Mouse (Mus musculus) embryonic facial prominence, embryonic 14.5 days (tissue): ENCODE data around the gene Ttc24. TPM values are rescaled to one million over a fixed set of nuclear protein-coding genes. Genes with fewer than 3 reads are reported as not detected.

Experiments used
- ATAC-seq: fragments of 200-750 bp; cut with Nextera tagmentation; 2 replicates; pipeline ENCODE4 v1.8.0; 2017; ENCODE audit warnings: low read depth, moderate number of reproducible peaks, moderate TSS enrichment
- DNase-seq: peaks from one replicate; pipeline ENCODE4 v3.0.0-alpha.2; 2015; ENCODE audit warnings: low spot score
- H3K27ac ChIP-seq: fragments of 300-500 bp; sonication (generic); replicated peaks from 2 replicates; pipeline ENCODE4 v1.5.1; 2014; ENCODE audit warnings: low read depth, mild to moderate bottlenecking, low read length, moderate library complexity
- H3K27me3 ChIP-seq: fragments of 300-500 bp; sonication (generic); replicated peaks from 2 replicates; pipeline ENCODE4 v1.6.1; 2014; ENCODE audit warnings: low read length; ENCODE audit not compliant: control insufficient read depth, insufficient read depth
- H3K36me3 ChIP-seq: fragments of 300-500 bp; sonication (generic); 2 replicates; pipeline ENCODE4 v1.6.1; 2014; ENCODE audit warnings: low read length, mixed read lengths; ENCODE audit not compliant: control insufficient read depth, insufficient read depth
- H3K4me1 ChIP-seq: fragments of 300-500 bp; sonication (generic); 2 replicates; pipeline ENCODE4 v1.6.1; 2014; ENCODE audit warnings: antibody characterized with exemption, low read length; ENCODE audit not compliant: control insufficient read depth, insufficient read depth
- H3K4me2 ChIP-seq: fragments of 300-500 bp; sonication (generic); 2 replicates; pipeline ENCODE4 v1.6.1; 2014; ENCODE audit warnings: low read depth, mild to moderate bottlenecking, low read length, moderate library complexity, mixed read lengths
- H3K4me3 ChIP-seq: fragments of 300-500 bp; sonication (generic); 2 replicates; pipeline ENCODE4 v1.5.1; 2014; ENCODE audit warnings: low read depth, mild to moderate bottlenecking, low read length
- H3K9ac ChIP-seq: fragments of 300-500 bp; sonication (generic); 2 replicates; pipeline ENCODE4 v1.6.1; 2014; ENCODE audit warnings: low read depth, mild to moderate bottlenecking, low read length, moderate library complexity, mixed read lengths
- H3K9me3 ChIP-seq: fragments of 300-500 bp; sonication (generic); 2 replicates; pipeline ENCODE4 v1.6.1; 2016; ENCODE audit warnings: low read length; ENCODE audit not compliant: control insufficient read depth
- WGBS: fragments of 180-500 bp; shearing (Covaris S2); extraction: QIAGEN DNeasy Blood & Tissue Kit; methylation state at CpG from one replicate; pipeline ENCODE4 v1.1.7; 2014; 5-methylcytosine and 5-hydroxymethylcytosine counted together
- polyA plus RNA-seq: library from polyadenylated mRNA; unstranded; fragments of >200 nt; fragmentation: Nextera tagmentation; extraction: Ambion mirVana; gene quantifications from 2 replicates; pipeline ENCODE4 v1.2.1, GENCODE M21; 2014

Ttc24 gene
- polyA plus RNA-seq, 1 experiment from 2014 or later = 0.17 TPM

GRCm38 (mm10) chr3:88074351-88074750 is 3.8 kb downstream of the Ttc24 start:
- ATAC-seq = no peak
- Histone ChIP-seq H3K36me3 (no peaks in the 10 kb centered on the region), H3K4me3 (no peak overlapping the region), H3K4me2 (no peak overlapping the region), H3K9ac (no peak overlapping the region), H3K27ac (no peak overlapping the region), H3K27me3 (no peaks in the 10 kb centered on the region), H3K4me1 (no peaks in the 10 kb centered on the region), H3K9me3 (no peaks in the 10 kb centered on the region)
- WGBS = 67% methylated on average over 2 of the region's 2 CpGs
- DNase-seq = no peak

- 58% methylated on average over 2 of the region's 2 CpGs for WGBS
- Histone ChIP-seq H3K4me1 (no peaks in the 10 kb centered on the region), H3K4me3 (no peak overlapping the region), H3K4me2 (no peak overlapping the region), H3K9me3 (no peaks in the 10 kb centered on the region), H3K27ac (no peak overlapping the region), H3K27me3 (no peaks in the 10 kb centered on the region), H3K9ac (no peak overlapping the region), H3K36me3 (no peaks in the 10 kb centered on the region)
- ATAC-seq (no peak), DNase-seq (no peak)
Measured at GRCm38 (mm10) chr3:88073631-88074030, 4.5 kb downstream of the Ttc24 start.

GRCm38 (mm10) chr3:88071783-88072182 is 6.3 kb downstream of the Ttc24 start:
- ATAC-seq (peak; percentile 81), DNase-seq (peak; percentile 72)
- Histone ChIP-seq H3K9me3 (no peaks in the 10 kb centered on the region), H3K4me1 (no peaks in the 10 kb centered on the region), H3K27me3 (no peaks in the 10 kb centered on the region), H3K4me2 (no peak overlapping the region), H3K27ac (no peak overlapping the region), H3K9ac (peak overlapping the region; percentile 35; the same call in 1 of the 2 replicates), H3K4me3 (no peak overlapping the region), H3K36me3 (no peaks in the 10 kb centered on the region)
- WGBS = under 1% methylated on average over 5 of the region's 5 CpGs

- H3K4me3 ChIP-seq = no peak overlapping the region
- no peaks in the 10 kb centered on the region for H3K4me1 ChIP-seq
- no peaks in the 10 kb centered on the region for H3K9me3 ChIP-seq
- H3K36me3 ChIP-seq = no peaks in the 10 kb centered on the region
- no peak overlapping the region for H3K27ac ChIP-seq
- ATAC-seq (0 out of 2 replicates have a peak, but pooled peaks have one; percentile 12), DNase-seq (peak; percentile 53)
- WGBS = 16% methylated on average over 2 of the region's 2 CpGs
- no peaks in the 10 kb centered on the region for H3K27me3 ChIP-seq
- H3K9ac ChIP-seq = no peak overlapping the region
- no peak overlapping the region for H3K4me2 ChIP-seq
Measured at GRCm38 (mm10) chr3:88068386-88068785, 9.7 kb downstream of the Ttc24 start.

- peak; percentile 95 for DNase-seq
- peak within 1 kb of the TSS; percentile 83 for H3K9ac ChIP-seq
- H3K9me3 ChIP-seq = no peaks in the 10 kb centered on the region
- 0 out of 2 replicates have a peak within 1 kb of the TSS, but pooled peaks have one; percentile 52 for H3K27ac ChIP-seq
- under 1% methylated on average over 32 of the region's 60 CpGs for WGBS
- peak within 1 kb of the TSS; percentile 89 for H3K4me3 ChIP-seq
- peaks cover 5% of the 10 kb centered on the region; the same call in 1 of the 2 replicates for H3K4me1 ChIP-seq
- H3K27me3 ChIP-seq = no peaks in the 10 kb centered on the region
- H3K4me2 ChIP-seq = peak within 1 kb of the TSS; percentile 93
- ATAC-seq = peak; percentile 95
- H3K36me3 ChIP-seq = peaks cover 36% of the 10 kb centered on the region
Measured at GRCm38 (mm10) chr3:88057902-88058696, 20.0 kb downstream of the Ttc24 start, which contains the start of gene Naxe. TSS of gene Naxe (minus strand) at chr3:88058495.

- Histone ChIP-seq H3K36me3 (peaks cover 45% of the 10 kb centered on the region), H3K4me1 (peaks cover 5% of the 10 kb centered on the region; the same call in 1 of the 2 replicates), H3K9ac (peak overlapping the region; percentile 83), H3K4me3 (peak overlapping the region; percentile 89; the same call in 1 of the 2 replicates), H3K27ac (no peak overlapping the region), H3K4me2 (peak overlapping the region; percentile 93), H3K27me3 (no peaks in the 10 kb centered on the region), H3K9me3 (no peaks in the 10 kb centered on the region)
- DNase-seq (no peak), ATAC-seq (no peak)
- WGBS = 86% methylated on average over 6 of the region's 6 CpGs
Measured at GRCm38 (mm10) chr3:88057030-88057429, 21.1 kb downstream of the Ttc24 start.

GRCm38 (mm10) chr3:88049532-88049931 is 28.6 kb downstream of the Ttc24 start:
- H3K9ac ChIP-seq = no peak overlapping the region
- no peak overlapping the region for H3K4me2 ChIP-seq
- no peaks in the 10 kb centered on the region for H3K4me1 ChIP-seq
- DNase-seq = peak; percentile 5
- no peaks in the 10 kb centered on the region for H3K27me3 ChIP-seq
- no peak; the same call in 1 of the 2 replicates for ATAC-seq
- no peaks in the 10 kb centered on the region for H3K9me3 ChIP-seq
- peaks cover 37% of the 10 kb centered on the region for H3K36me3 ChIP-seq
- H3K27ac ChIP-seq = no peak overlapping the region
- 78% methylated on average over 3 of the region's 3 CpGs for WGBS
- no peak overlapping the region for H3K4me3 ChIP-seq

- 13% methylated on average over 31 of the region's 36 CpGs for WGBS
- DNase-seq (peak; percentile 98), ATAC-seq (peak; percentile 96)
- peaks cover 7% of the 10 kb centered on the region; the same call in 1 of the 2 replicates for H3K27me3 ChIP-seq
- peak within 1 kb of the TSS; percentile 80 for H3K4me2 ChIP-seq
- H3K27ac ChIP-seq = no peak within 1 kb of the TSS; the same call in 1 of the 2 replicates
- H3K9ac ChIP-seq = peak within 1 kb of the TSS; percentile 70
- no peaks in the 10 kb centered on the region for H3K9me3 ChIP-seq
- H3K36me3 ChIP-seq = 0 out of 2 replicates have a peak, but pooled peaks cover 4% of the 10 kb centered on the region
- H3K4me1 ChIP-seq = peaks cover 4% of the 10 kb centered on the region; the same call in 1 of the 2 replicates
- H3K4me3 ChIP-seq = peak within 1 kb of the TSS; percentile 72
Measured at GRCm38 (mm10) chr3:88042661-88043421, 35.3 kb downstream of the Ttc24 start, which contains the start of gene Gpatch4. TSS of gene Gpatch4 (plus strand) at chr3:88043108.
